Mouse (Mus musculus): ENCODE results near the gene Gm20918. TPM values are rescaled to one million over a fixed set of nuclear protein-coding genes. Genes with fewer than 3 reads are reported as not detected.
"Not testable (repeated sequence)": the region's sequence is repeated elsewhere in the genome, so short reads cannot be mapped to it uniquely, and the experiment has no call there.

Gm20918 gene
- not detected in 2 replicates for polyA plus RNA-seq (2014; fragmentation: Nextera tagmentation; extraction: Ambion mirVana)

DNA sequence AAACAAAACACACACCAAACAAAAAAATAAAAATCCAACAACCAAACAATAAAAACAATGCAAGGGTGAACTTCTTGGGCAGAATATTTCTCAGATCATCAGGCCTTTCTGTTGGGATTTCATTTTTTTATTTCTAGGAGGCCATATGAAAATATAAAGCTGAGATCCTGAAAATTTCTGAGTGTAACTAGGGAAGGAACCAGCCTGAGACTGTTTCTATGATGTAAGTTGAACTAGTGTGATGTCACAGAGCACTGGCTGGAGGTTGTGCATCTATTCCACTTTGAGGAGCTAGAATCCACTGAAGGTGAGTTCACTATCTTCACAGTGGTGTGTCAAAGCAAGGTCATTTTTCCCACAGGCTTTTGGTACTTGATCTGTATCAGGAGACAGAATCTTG, at the start of gene Gm20918:
Gene Gm20918 (plus strand): TSS at position 301 of the 400 bp plus-strand sequence.
- not testable (repeated sequence) for H3K9me3 ChIP-seq (ENCODE audit: control insufficient read depth, low read length); H3K4me3 ChIP-seq (ENCODE audit: low read depth, low read length); H3K9ac ChIP-seq (ENCODE audit: low read length); H3K36me3 ChIP-seq (ENCODE audit: control insufficient read depth, insufficient read depth, low read length); H3K27me3 ChIP-seq (ENCODE audit: control insufficient read depth, insufficient read depth, low read length); ATAC-seq (ENCODE audit: insufficient number of reproducible peaks, low FRiP score, low TSS enrichment, low read depth); H3K27ac ChIP-seq (replicated peaks; ENCODE audit: low read depth, low read length); DNase-seq (ENCODE audit: low spot score); H3K4me2 ChIP-seq (ENCODE audit: low read depth, severe bottlenecking); H3K4me1 ChIP-seq (ENCODE audit: control insufficient read depth, insufficient read depth, low read length)

Other genes starting within 250 kb of the Gm20918 start
- not detected in 2 replicates for gene Gm21820, start 205.5 kb downstream of the Gm20918 start, polyA plus RNA-seq (2014; fragmentation: Nextera tagmentation; extraction: Ambion mirVana)